Mouse (Mus musculus) neural tube, embryonic 14.5 days (tissue): ENCODE data around the gene 4930407I10Rik. TPM values are rescaled to one million over a fixed set of nuclear protein-coding genes. Genes with fewer than 3 reads are reported as not detected.

Experiments used
- ATAC-seq: fragments of 200-750 bp; cut with Nextera tagmentation; 2 replicates; pipeline ENCODE4 v1.8.0; 2017; ENCODE audit warnings: low read depth, mild to moderate bottlenecking, moderate TSS enrichment, moderate library complexity
- H3K27ac ChIP-seq: fragments of 300-500 bp; sonication (generic); 2 replicates; pipeline ENCODE4 v1.5.1; 2014; ENCODE audit warnings: low read depth, mild to moderate bottlenecking, control low read depth, low read length, moderate library complexity, mixed read lengths
- H3K27me3 ChIP-seq: fragments of 300-500 bp; sonication (generic); 2 replicates; pipeline ENCODE4 v1.6.1; 2014; ENCODE audit warnings: low read length; ENCODE audit not compliant: control insufficient read depth, insufficient read depth
- H3K36me3 ChIP-seq: fragments of 300-500 bp; sonication (generic); 2 replicates; pipeline ENCODE4 v1.6.1; 2014; ENCODE audit warnings: low read length, mixed read lengths; ENCODE audit not compliant: control insufficient read depth, insufficient read depth
- H3K4me1 ChIP-seq: fragments of 300-500 bp; sonication (generic); 2 replicates; pipeline ENCODE4 v1.6.1; 2014; ENCODE audit warnings: low read length; ENCODE audit not compliant: control insufficient read depth, insufficient read depth
- H3K4me2 ChIP-seq: fragments of 300-500 bp; sonication (generic); 2 replicates; pipeline ENCODE4 v1.6.1; 2014; ENCODE audit warnings: mild to moderate bottlenecking, low read depth, low read length, control low read depth
- H3K4me3 ChIP-seq: fragments of 300-500 bp; sonication (generic); 2 replicates; pipeline ENCODE4 v1.5.1; 2014; ENCODE audit warnings: low read depth, low read length, control low read depth, mixed read lengths
- H3K9ac ChIP-seq: fragments of 300-500 bp; sonication (generic); replicated peaks from 2 replicates; pipeline ENCODE4 v1.6.1; 2014; ENCODE audit warnings: low read depth, mild to moderate bottlenecking, control low read depth, low read length, mixed read lengths
- H3K9me3 ChIP-seq: fragments of 300-500 bp; sonication (generic); 2 replicates; pipeline ENCODE4 v1.6.1; 2016; ENCODE audit warnings: low read length; ENCODE audit not compliant: control insufficient read depth
- WGBS: fragments of 180-500 bp; shearing (Covaris S2); extraction: QIAGEN DNeasy Blood & Tissue Kit; methylation state at CpG from one replicate; pipeline ENCODE4 v1.1.7; 2014; 5-methylcytosine and 5-hydroxymethylcytosine counted together
- polyA plus RNA-seq: library from polyadenylated mRNA; unstranded; fragments of >200 nt; fragmentation: Nextera tagmentation; extraction: Ambion mirVana; gene quantifications from 2 replicates; pipeline ENCODE4 v1.2.1, GENCODE M21; 2014

The 4930407I10Rik gene
- not detected in 2 replicates for polyA plus RNA-seq

GRCm38 (mm10) chr15:82058719-82059201, at the start of gene 4930407I10Rik:
Gene 4930407I10Rik, plus strand, starts transcription at chr15:82059151.
- no peak within 1 kb of the TSS for H3K9ac ChIP-seq
- H3K27ac ChIP-seq, result no peak within 1 kb of the TSS
- no peak within 1 kb of the TSS for H3K4me3 ChIP-seq
- H3K9me3 ChIP-seq, result no peaks in the 10 kb centered on the region
- H3K27me3 ChIP-seq, result no peaks in the 10 kb centered on the region
- ATAC-seq, result no peak
- H3K4me2 ChIP-seq, result no peak within 1 kb of the TSS
- WGBS, result 78% methylated on average over 1 of the region's 1 CpGs
- H3K36me3 ChIP-seq, result no peaks in the 10 kb centered on the region
- no peaks in the 10 kb centered on the region for H3K4me1 ChIP-seq

GRCm38 (mm10) chr15:82011947-82012346, 47.0 kb upstream of the 4930407I10Rik start:
- H3K27me3 ChIP-seq, result no peaks in the 10 kb centered on the region
- no peaks in the 10 kb centered on the region for H3K9me3 ChIP-seq
- no peak overlapping the region for H3K9ac ChIP-seq
- 92% methylated on average over 6 of the region's 6 CpGs for WGBS
- no peaks in the 10 kb centered on the region for H3K36me3 ChIP-seq
- H3K27ac ChIP-seq, result no peak overlapping the region
- H3K4me1 ChIP-seq, result peaks cover 16% of the 10 kb centered on the region
- ATAC-seq, result no peak
- H3K4me2 ChIP-seq, result no peak overlapping the region
- no peak overlapping the region for H3K4me3 ChIP-seq

GRCm38 (mm10) chr15:82014745-82015391, 44.1 kb upstream of the 4930407I10Rik start:
- H3K4me3 ChIP-seq, result peak overlapping the region; percentile 84
- peak overlapping the region; percentile 90 for H3K9ac ChIP-seq
- H3K27ac ChIP-seq, result no peak overlapping the region
- H3K4me2 ChIP-seq, result peak overlapping the region; percentile 64
- H3K27me3 ChIP-seq, result no peaks in the 10 kb centered on the region
- peaks cover 21% of the 10 kb centered on the region for H3K4me1 ChIP-seq
- H3K36me3 ChIP-seq, result no peaks in the 10 kb centered on the region
- no peak for ATAC-seq
- H3K9me3 ChIP-seq, result no peaks in the 10 kb centered on the region
- 20% methylated on average over 9 of the region's 9 CpGs for WGBS

GRCm38 (mm10) chr15:82015392-82016100, 43.4 kb upstream of the 4930407I10Rik start:
- under 1% methylated on average over 39 of the region's 39 CpGs for WGBS
- Histone ChIP-seq H3K4me3 (peak overlapping the region; percentile 84), H3K27ac (peak overlapping the region; percentile 76), H3K9ac (peak overlapping the region; percentile 90), H3K4me1 (peaks cover 21% of the 10 kb centered on the region), H3K4me2 (peak overlapping the region; percentile 64), H3K36me3 (no peaks in the 10 kb centered on the region), H3K9me3 (no peaks in the 10 kb centered on the region), H3K27me3 (no peaks in the 10 kb centered on the region)
- peak; percentile 18 for ATAC-seq

- peak overlapping the region; percentile 90 for H3K9ac ChIP-seq
- H3K36me3 ChIP-seq, result no peaks in the 10 kb centered on the region
- H3K9me3 ChIP-seq, result no peaks in the 10 kb centered on the region
- H3K27me3 ChIP-seq, result no peaks in the 10 kb centered on the region
- H3K27ac ChIP-seq, result peak overlapping the region; percentile 76
- peak overlapping the region; percentile 64 for H3K4me2 ChIP-seq
- ATAC-seq, result peak; percentile 97
- under 1% methylated on average over 51 of the region's 53 CpGs for WGBS
- peak overlapping the region; percentile 84 for H3K4me3 ChIP-seq
- H3K4me1 ChIP-seq, result peaks cover 21% of the 10 kb centered on the region
These were observed 42.7 kb upstream of the 4930407I10Rik start for GRCm38 (mm10) chr15:82016101-82016808.

GRCm38 (mm10) chr15:82016830-82017229, 42.1 kb upstream of the 4930407I10Rik start:
- Histone ChIP-seq H3K27me3 (no peaks in the 10 kb centered on the region), H3K36me3 (no peaks in the 10 kb centered on the region), H3K9me3 (no peaks in the 10 kb centered on the region), H3K4me1 (peaks cover 21% of the 10 kb centered on the region), H3K4me2 (peak overlapping the region; percentile 64), H3K27ac (no peak overlapping the region; the same call in 1 of the 2 replicates), H3K9ac (peak overlapping the region; percentile 67), H3K4me3 (peak overlapping the region; percentile 84)
- ATAC-seq, result no peak
- WGBS, result 23% methylated on average over 6 of the region's 6 CpGs

- Histone ChIP-seq H3K9ac (no peak overlapping the region), H3K4me1 (peaks cover 21% of the 10 kb centered on the region), H3K27ac (no peak overlapping the region), H3K4me3 (no peak overlapping the region), H3K36me3 (no peaks in the 10 kb centered on the region), H3K27me3 (no peaks in the 10 kb centered on the region), H3K9me3 (no peaks in the 10 kb centered on the region), H3K4me2 (no peak overlapping the region)
- ATAC-seq, result no peak
- 85% methylated on average over 4 of the region's 4 CpGs for WGBS
These were observed 41.5 kb upstream of the 4930407I10Rik start for GRCm38 (mm10) chr15:82017461-82017860.

- Histone ChIP-seq H3K9ac (no peak overlapping the region), H3K27me3 (no peaks in the 10 kb centered on the region), H3K9me3 (no peaks in the 10 kb centered on the region), H3K27ac (no peak overlapping the region), H3K4me3 (no peak overlapping the region), H3K4me2 (no peak overlapping the region), H3K36me3 (peaks cover 9% of the 10 kb centered on the region), H3K4me1 (peaks cover 16% of the 10 kb centered on the region)
- 88% methylated on average over 3 of the region's 3 CpGs for WGBS
- ATAC-seq, result no peak
These were observed 39.7 kb upstream of the 4930407I10Rik start for GRCm38 (mm10) chr15:82019288-82019687.
